Mouse (Mus musculus): ENCODE measurements around the gene Cnksr3. TPM values are rescaled to one million over a fixed set of nuclear protein-coding genes. Genes with fewer than 3 reads are reported as not detected.

Gene Cnksr3
- polyA plus RNA-seq, 2 experiments, result 12.3 to 15.3 TPM

DNA sequence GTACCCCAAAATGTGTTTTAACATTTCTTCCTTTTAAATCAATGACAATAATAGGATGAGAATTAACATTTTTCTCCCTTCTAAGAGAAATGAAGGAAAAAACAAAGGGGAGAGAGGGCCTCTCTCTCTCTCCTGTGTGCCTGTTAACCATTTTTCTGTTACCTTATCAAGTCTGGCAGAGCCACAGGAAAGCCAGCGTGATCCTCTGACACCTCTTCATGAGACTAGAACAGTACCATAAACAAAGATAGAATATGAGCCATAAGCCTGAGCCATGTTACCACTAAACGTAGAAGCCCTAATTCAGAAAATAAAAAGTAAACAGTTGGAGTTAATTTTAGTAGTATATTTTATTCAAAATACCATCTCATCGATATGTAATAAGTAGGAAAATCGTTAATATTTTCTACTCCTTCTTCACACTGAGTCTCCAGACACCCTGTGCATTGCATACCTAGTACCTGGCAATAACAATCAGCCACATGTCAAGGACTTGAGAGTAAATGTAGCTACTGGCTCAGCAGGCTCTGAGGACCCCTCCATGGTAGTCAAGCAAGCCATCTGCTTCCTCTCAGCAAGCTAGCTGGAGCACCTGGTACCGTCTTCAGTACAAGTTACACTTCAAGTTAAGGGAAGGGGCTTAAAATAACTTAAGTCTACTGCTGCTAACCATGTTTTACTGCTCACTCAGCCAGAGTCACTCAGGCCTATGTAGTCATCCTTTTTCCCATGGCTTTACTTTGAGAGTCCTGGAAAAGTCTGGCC, 2.2 kb downstream of the Cnksr3 start:
- H3K36me3 ChIP-seq (ENCODE audit: control insufficient read depth, insufficient read depth, low read length), result no peaks in the 10 kb centered on the region
- H3K4me2 ChIP-seq (replicated peaks; ENCODE audit: low read depth, low read length, severe bottlenecking), result peak overlapping the region; percentile 89
- H3K4me3 ChIP-seq (replicated peaks; ENCODE audit: low read length), result peak overlapping the region; percentile 87
- peak overlapping the region; percentile 77 for H3K9ac ChIP-seq (ENCODE audit: low read depth, low read length, severe bottlenecking)
- H3K4me1 ChIP-seq (ENCODE audit: control insufficient read depth, insufficient read depth, low read length), result peaks cover 26% of the 10 kb centered on the region
- H3K27ac ChIP-seq (replicated peaks; ENCODE audit: low read depth, low read length), result no peak overlapping the region
- WGBS, result 57% methylated on average over 5 of the region's 5 CpGs
- ATAC-seq (ENCODE audit: low FRiP score, low read depth) (no peak), DNase-seq (ENCODE audit: low spot score) (no peak)
- no peaks in the 10 kb centered on the region for H3K9me3 ChIP-seq (ENCODE audit: control insufficient read depth, low read length)
- H3K27me3 ChIP-seq (ENCODE audit: control insufficient read depth, insufficient read depth, low read length), result no peaks in the 10 kb centered on the region
- no peak for TF ChIP-seq POLR2A (IDR thresholded peaks at IDR 0.05; ENCODE audit: borderline replicate concordance, extremely low read depth, insufficient read depth, insufficient read length)

DNA sequence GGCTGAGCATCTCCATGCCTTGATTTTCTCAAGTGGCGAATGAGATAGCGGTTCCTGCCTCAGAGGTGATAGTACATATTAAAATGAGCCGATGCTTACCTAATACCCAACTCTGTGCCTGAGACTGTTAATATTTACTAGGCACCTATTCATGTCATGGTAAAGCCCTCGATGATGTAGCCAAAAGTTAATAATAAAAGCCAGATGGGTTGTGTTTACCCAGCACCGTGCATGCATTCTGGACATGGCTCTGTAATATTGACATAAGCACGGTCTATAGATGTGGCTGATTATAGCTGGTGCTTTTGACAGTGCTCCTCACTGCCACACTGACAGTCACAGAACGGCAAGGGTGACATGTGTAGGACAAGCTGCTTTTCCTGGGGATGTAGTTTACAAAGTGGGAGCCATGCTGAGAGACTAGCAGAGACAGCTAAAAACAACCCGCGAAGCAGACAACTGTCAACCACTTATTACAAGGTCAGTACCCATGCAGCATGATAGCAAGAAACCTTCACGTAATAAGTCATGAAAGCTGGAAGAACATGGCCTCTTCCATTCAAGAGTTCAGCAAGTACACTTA, 3.1 kb downstream of the Cnksr3 start:
- DNase-seq (ENCODE audit: low spot score), result no peak
- 67% methylated on average over 10 of the region's 10 CpGs for WGBS
- H3K4me1 ChIP-seq (ENCODE audit: control insufficient read depth, insufficient read depth, low read length), result peaks cover 26% of the 10 kb centered on the region

DNA sequence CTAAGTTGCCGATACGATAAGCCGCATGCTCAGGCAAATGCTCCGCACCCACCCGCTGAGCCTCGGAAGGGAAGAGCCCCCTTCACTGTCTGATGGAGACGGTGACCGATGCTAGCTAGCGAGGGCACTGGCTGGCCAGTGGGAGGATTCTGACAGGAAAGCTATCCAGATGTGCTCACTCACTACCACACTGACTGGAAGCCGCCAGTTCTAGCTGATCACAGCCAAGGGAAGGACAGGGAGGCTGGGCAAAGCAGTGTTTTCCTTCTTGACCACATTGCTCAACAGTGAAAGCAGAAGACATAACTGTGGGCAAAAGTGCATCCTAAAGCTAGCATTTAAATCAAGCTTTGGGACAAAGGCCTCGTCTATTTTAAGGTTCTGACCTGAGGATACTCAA, 4.7 kb downstream of the Cnksr3 start:
- Histone ChIP-seq H3K9ac (ENCODE audit: low read depth, low read length, severe bottlenecking) (no peak overlapping the region), H3K9me3 (ENCODE audit: control insufficient read depth, low read length) (no peaks in the 10 kb centered on the region), H3K4me3 (replicated peaks; ENCODE audit: low read length) (no peak overlapping the region), H3K27me3 (ENCODE audit: control insufficient read depth, insufficient read depth, low read length) (no peaks in the 10 kb centered on the region), H3K4me1 (ENCODE audit: control insufficient read depth, insufficient read depth, low read length) (peaks cover 15% of the 10 kb centered on the region), H3K36me3 (ENCODE audit: control insufficient read depth, insufficient read depth, low read length) (no peaks in the 10 kb centered on the region), H3K27ac (replicated peaks; ENCODE audit: low read depth, low read length) (no peak overlapping the region), H3K4me2 (replicated peaks; ENCODE audit: low read depth, low read length, severe bottlenecking) (no peak overlapping the region)
- WGBS, result 69% methylated on average over 11 of the region's 11 CpGs
- DNase-seq (ENCODE audit: low spot score), result no peak
- ATAC-seq (ENCODE audit: low FRiP score, low read depth), result no peak
- no peak for TF ChIP-seq POLR2A (IDR thresholded peaks at IDR 0.05; ENCODE audit: borderline replicate concordance, extremely low read depth, insufficient read depth, insufficient read length)

More for the DNA sequence above, 3.1 kb downstream of the Cnksr3 start:
- no peak overlapping the region for H3K27ac ChIP-seq (replicated peaks; ENCODE audit: low read depth, low read length)
- no peaks in the 10 kb centered on the region for H3K36me3 ChIP-seq (ENCODE audit: control insufficient read depth, insufficient read depth, low read length)
- no peak overlapping the region for H3K9ac ChIP-seq (ENCODE audit: low read depth, low read length, severe bottlenecking)
- H3K27me3 ChIP-seq (ENCODE audit: control insufficient read depth, insufficient read depth, low read length), result no peaks in the 10 kb centered on the region
- H3K4me2 ChIP-seq (replicated peaks; ENCODE audit: low read depth, low read length, severe bottlenecking), result no peak overlapping the region; the same call in 1 of the 2 replicates
- TF ChIP-seq POLR2A (IDR thresholded peaks at IDR 0.05; ENCODE audit: borderline replicate concordance, extremely low read depth, insufficient read depth, insufficient read length), result no peak
- ATAC-seq (ENCODE audit: low FRiP score, low read depth), result no peak
- H3K4me3 ChIP-seq (replicated peaks; ENCODE audit: low read length), result no peak overlapping the region
- no peaks in the 10 kb centered on the region for H3K9me3 ChIP-seq (ENCODE audit: control insufficient read depth, low read length)

DNA sequence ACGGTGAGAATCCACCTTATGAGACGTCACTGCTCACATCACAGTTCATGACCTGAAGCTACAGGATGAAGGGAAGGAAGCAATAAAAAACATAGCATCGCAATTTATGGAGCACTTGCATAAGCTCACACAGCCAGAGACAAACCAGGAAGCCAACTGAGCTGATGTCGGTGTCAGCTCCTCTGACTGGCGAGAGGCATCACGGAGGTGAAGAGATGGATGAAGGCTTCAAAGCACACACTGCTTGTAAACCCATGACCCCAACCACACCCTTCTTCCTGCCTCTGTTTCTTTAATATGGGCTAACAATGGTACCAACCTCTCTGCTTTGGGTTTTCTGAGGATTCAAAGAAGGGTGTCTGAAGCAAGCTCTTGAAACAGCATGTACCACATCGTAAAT, 5.5 kb downstream of the Cnksr3 start:
- DNase-seq (ENCODE audit: low spot score) (no peak), ATAC-seq (ENCODE audit: low FRiP score, low read depth) (no peak)
- H3K27me3 ChIP-seq (ENCODE audit: control insufficient read depth, insufficient read depth, low read length), result no peaks in the 10 kb centered on the region
- H3K36me3 ChIP-seq (ENCODE audit: control insufficient read depth, insufficient read depth, low read length), result no peaks in the 10 kb centered on the region
- no peak overlapping the region for H3K4me2 ChIP-seq (replicated peaks; ENCODE audit: low read depth, low read length, severe bottlenecking)
- H3K4me3 ChIP-seq (replicated peaks; ENCODE audit: low read length), result no peak overlapping the region
- H3K27ac ChIP-seq (replicated peaks; ENCODE audit: low read depth, low read length), result no peak overlapping the region
- TF ChIP-seq POLR2A (IDR thresholded peaks at IDR 0.05; ENCODE audit: borderline replicate concordance, extremely low read depth, insufficient read depth, insufficient read length), result no peak
- WGBS, result 39% methylated on average over 7 of the region's 7 CpGs
- H3K4me1 ChIP-seq (ENCODE audit: control insufficient read depth, insufficient read depth, low read length), result peaks cover 15% of the 10 kb centered on the region
- no peaks in the 10 kb centered on the region for H3K9me3 ChIP-seq (ENCODE audit: control insufficient read depth, low read length)
- H3K9ac ChIP-seq (ENCODE audit: low read depth, low read length, severe bottlenecking), result no peak overlapping the region

DNA sequence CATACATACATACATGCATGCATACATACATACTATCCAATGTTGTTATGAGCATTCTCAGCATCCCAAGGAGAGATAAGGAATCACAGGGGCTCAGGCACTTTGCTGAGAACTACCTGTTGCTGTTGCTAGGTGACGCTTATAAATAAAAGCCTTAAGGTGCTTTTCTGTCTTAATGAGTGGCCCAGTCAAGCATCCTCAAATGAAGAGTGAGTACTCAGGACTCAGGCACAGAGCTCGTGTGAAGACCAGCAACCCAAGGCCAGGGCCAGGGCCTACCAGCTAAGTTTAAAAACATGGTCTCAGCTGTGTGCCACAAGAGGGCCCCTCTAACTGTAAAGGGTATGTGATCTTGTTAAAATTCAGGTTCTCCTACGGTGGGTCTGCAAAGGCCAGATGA, 6.5 kb downstream of the Cnksr3 start:
- no peaks in the 10 kb centered on the region for H3K36me3 ChIP-seq (ENCODE audit: control insufficient read depth, insufficient read depth, low read length)
- no peak overlapping the region for H3K4me2 ChIP-seq (replicated peaks; ENCODE audit: low read depth, low read length, severe bottlenecking)
- no peak overlapping the region for H3K4me3 ChIP-seq (replicated peaks; ENCODE audit: low read length)
- H3K9ac ChIP-seq (ENCODE audit: low read depth, low read length, severe bottlenecking), result no peak overlapping the region
- no peaks in the 10 kb centered on the region for H3K27me3 ChIP-seq (ENCODE audit: control insufficient read depth, insufficient read depth, low read length)
- H3K9me3 ChIP-seq (ENCODE audit: control insufficient read depth, low read length), result no peaks in the 10 kb centered on the region
- peaks cover 14% of the 10 kb centered on the region for H3K4me1 ChIP-seq (ENCODE audit: control insufficient read depth, insufficient read depth, low read length)
- DNase-seq (ENCODE audit: low spot score) (no peak), ATAC-seq (ENCODE audit: low FRiP score, low read depth) (no peak)
- WGBS, result 67% methylated on average over 3 of the region's 3 CpGs
- no peak for TF ChIP-seq POLR2A (IDR thresholded peaks at IDR 0.05; ENCODE audit: borderline replicate concordance, extremely low read depth, insufficient read depth, insufficient read length)
- no peak overlapping the region for H3K27ac ChIP-seq (replicated peaks; ENCODE audit: low read depth, low read length)

Data from limb, embryonic 14.5 days (tissue).